Mouse (Mus musculus): ENCODE results near the gene Lcn5. TPM values are rescaled to one million over a fixed set of nuclear protein-coding genes. Genes with fewer than 3 reads are reported as not detected.
"Not testable (repeated sequence)": the region's sequence is repeated elsewhere in the genome, so short reads cannot be mapped to it uniquely, and the experiment has no call there.

Lcn5 gene
- polyA plus RNA-seq, 1 experiment from 2014 or later = not detected

GRCm38 (mm10) chr2:25696951-25697350 is 39.2 kb downstream of the Lcn5 start:
- no peaks in the 10 kb centered on the region for H3K9me3 ChIP-seq
- no peak overlapping the region for H3K4me3 ChIP-seq
- no peak for DNase-seq (ENCODE audit: extremely low spot score, low spot score)
- no peaks in the 10 kb centered on the region for H3K27me3 ChIP-seq (ENCODE audit: poor library complexity, severe bottlenecking)
- H3K27ac ChIP-seq = no peak overlapping the region
- H3K4me1 ChIP-seq = no peaks in the 10 kb centered on the region
- 73% methylated on average over 4 of the region's 4 CpGs for WGBS
- H3K36me3 ChIP-seq (replicated peaks) = no peaks in the 10 kb centered on the region

GRCm38 (mm10) chr2:25698696-25699095 is 40.9 kb downstream of the Lcn5 start:
- Histone ChIP-seq H3K27me3 (ENCODE audit: poor library complexity, severe bottlenecking) (no peaks in the 10 kb centered on the region), H3K4me3 (no peak overlapping the region), H3K27ac (no peak overlapping the region), H3K9me3 (no peaks in the 10 kb centered on the region), H3K4me1 (no peaks in the 10 kb centered on the region), H3K36me3 (replicated peaks) (no peaks in the 10 kb centered on the region)
- WGBS = 84% methylated on average over 2 of the region's 2 CpGs
- no peak for DNase-seq (ENCODE audit: extremely low spot score, low spot score)

- WGBS = 85% methylated on average over 3 of the region's 3 CpGs
- not testable (repeated sequence) for H3K27me3 ChIP-seq (ENCODE audit: poor library complexity, severe bottlenecking); H3K27ac ChIP-seq; DNase-seq (ENCODE audit: extremely low spot score, low spot score); H3K4me3 ChIP-seq; H3K36me3 ChIP-seq (replicated peaks); H3K4me1 ChIP-seq; H3K9me3 ChIP-seq
Observed at GRCm38 (mm10) chr2:25699743-25700142, 42.0 kb downstream of the Lcn5 start, which contains the start of gene Obp2a. TSS of gene Obp2a (plus strand) at chr2:25700043.

GRCm38 (mm10) chr2:25701001-25701400 is 43.2 kb downstream of the Lcn5 start:
- WGBS = 88% methylated on average over 5 of the region's 5 CpGs
- Histone ChIP-seq H3K4me3 (no peak overlapping the region), H3K4me1 (no peaks in the 10 kb centered on the region), H3K36me3 (replicated peaks) (no peaks in the 10 kb centered on the region), H3K27ac (no peak overlapping the region), H3K9me3 (no peaks in the 10 kb centered on the region), H3K27me3 (ENCODE audit: poor library complexity, severe bottlenecking) (no peaks in the 10 kb centered on the region)
- no peak for DNase-seq (ENCODE audit: extremely low spot score, low spot score)

GRCm38 (mm10) chr2:25703706-25704105 is 46.0 kb downstream of the Lcn5 start:
- peaks cover 4% of the 10 kb centered on the region for H3K36me3 ChIP-seq (replicated peaks)
- no peaks in the 10 kb centered on the region for H3K9me3 ChIP-seq
- peaks cover 26% of the 10 kb centered on the region for H3K4me1 ChIP-seq
- DNase-seq (ENCODE audit: extremely low spot score, low spot score) = no peak
- 84% methylated on average over 4 of the region's 4 CpGs for WGBS
- no peaks in the 10 kb centered on the region for H3K27me3 ChIP-seq (ENCODE audit: poor library complexity, severe bottlenecking)
- H3K4me3 ChIP-seq = no peak overlapping the region
- no peak overlapping the region for H3K27ac ChIP-seq

- H3K4me3 ChIP-seq = peak within 1 kb of the TSS; percentile 74
- H3K36me3 ChIP-seq (replicated peaks) = peaks cover 6% of the 10 kb centered on the region
- peak; percentile 81 for DNase-seq (ENCODE audit: extremely low spot score, low spot score)
- no peaks in the 10 kb centered on the region for H3K27me3 ChIP-seq (ENCODE audit: poor library complexity, severe bottlenecking)
- H3K4me1 ChIP-seq = peaks cover 38% of the 10 kb centered on the region
- H3K9me3 ChIP-seq = no peaks in the 10 kb centered on the region
- WGBS = under 1% methylated on average over 78 of the region's 78 CpGs
- H3K27ac ChIP-seq = peak within 1 kb of the TSS; percentile 88
Observed at GRCm38 (mm10) chr2:25706643-25707481, 49.1 kb downstream of the Lcn5 start, which contains the start of gene Bmyc. TSS of gene Bmyc (plus strand) at chr2:25706739.

GRCm38 (mm10) chr2:25708121-25708520 is 50.4 kb downstream of the Lcn5 start:
- Histone ChIP-seq H3K4me3 (peak overlapping the region; percentile 74; the same call in 1 of the 2 replicates), H3K27ac (no peak overlapping the region), H3K4me1 (peaks cover 42% of the 10 kb centered on the region), H3K27me3 (ENCODE audit: poor library complexity, severe bottlenecking) (no peaks in the 10 kb centered on the region), H3K36me3 (replicated peaks) (peaks cover 6% of the 10 kb centered on the region), H3K9me3 (no peaks in the 10 kb centered on the region)
- DNase-seq (ENCODE audit: extremely low spot score, low spot score) = no peak
- 82% methylated on average over 2 of the region's 2 CpGs for WGBS

- not testable (repeated sequence) for H3K9me3 ChIP-seq; H3K4me3 ChIP-seq; H3K27me3 ChIP-seq (ENCODE audit: poor library complexity, severe bottlenecking); H3K27ac ChIP-seq; H3K36me3 ChIP-seq (replicated peaks); DNase-seq (ENCODE audit: extremely low spot score, low spot score)
- peaks cover 42% of the 10 kb centered on the region for H3K4me1 ChIP-seq
- WGBS = 89% methylated on average over 1 of the region's 1 CpGs
Observed at GRCm38 (mm10) chr2:25709056-25709455, 51.3 kb downstream of the Lcn5 start.

GRCm38 (mm10) chr2:25709791-25710190 is 52.0 kb downstream of the Lcn5 start:
- not testable (repeated sequence) for H3K27ac ChIP-seq; H3K27me3 ChIP-seq (ENCODE audit: poor library complexity, severe bottlenecking); H3K4me3 ChIP-seq; DNase-seq (ENCODE audit: extremely low spot score, low spot score); H3K9me3 ChIP-seq; H3K36me3 ChIP-seq (replicated peaks)
- 73% methylated on average over 2 of the region's 2 CpGs for WGBS
- H3K4me1 ChIP-seq = peaks cover 42% of the 10 kb centered on the region

Other genes with a start within 250 kb of the Lcn5 start
- gene Fut7, start 234.7 kb upstream of the Lcn5 start, polyA plus RNA-seq (2016; fragmentation: Nextera tagmentation; extraction: Ambion mirVana) = not detected in 2 replicates
- 8.8 and 9.0 TPM in 2 replicates for gene Abca2, start 229.2 kb upstream of the Lcn5 start, polyA plus RNA-seq (2016; fragmentation: Nextera tagmentation; extraction: Ambion mirVana)
- 0.57 TPM in 2 replicates for gene Clic3, start 201.1 kb upstream of the Lcn5 start, polyA plus RNA-seq (2016; fragmentation: Nextera tagmentation; extraction: Ambion mirVana)
- 12.4 and 15.5 TPM in 2 replicates for gene Paxx, start 196.9 kb upstream of the Lcn5 start, polyA plus RNA-seq (2016; fragmentation: Nextera tagmentation; extraction: Ambion mirVana)
- 0.31 TPM in 1 of 2 replicates, not detected in the other for gene Ptgds, start 187.9 kb upstream of the Lcn5 start, polyA plus RNA-seq (2016; fragmentation: Nextera tagmentation; extraction: Ambion mirVana)
- not detected in 2 replicates for gene Lcn12, start 164.0 kb upstream of the Lcn5 start, polyA plus RNA-seq (2016; fragmentation: Nextera tagmentation; extraction: Ambion mirVana)
- gene Fbxw5, start 157.2 kb upstream of the Lcn5 start, polyA plus RNA-seq (2016; fragmentation: Nextera tagmentation; extraction: Ambion mirVana) = 90.7 and 93.9 TPM in 2 replicates
- gene C8g, start 156.2 kb upstream of the Lcn5 start, polyA plus RNA-seq (2016; fragmentation: Nextera tagmentation; extraction: Ambion mirVana) = 6.3 and 7.2 TPM in 2 replicates
- gene Traf2, start 111.0 kb upstream of the Lcn5 start, polyA plus RNA-seq (2016; fragmentation: Nextera tagmentation; extraction: Ambion mirVana) = 40.2 and 42.6 TPM in 2 replicates
- 337 and 341 TPM in 2 replicates for gene Edf1, start 100.1 kb upstream of the Lcn5 start, polyA plus RNA-seq (2016; fragmentation: Nextera tagmentation; extraction: Ambion mirVana)
- gene Mamdc4, start 83.1 kb upstream of the Lcn5 start, polyA plus RNA-seq (2016; fragmentation: Nextera tagmentation; extraction: Ambion mirVana) = 5.0 and 7.0 TPM in 2 replicates
- 162 and 165 TPM in 2 replicates for gene Phpt1, start 82.7 kb upstream of the Lcn5 start, polyA plus RNA-seq (2016; fragmentation: Nextera tagmentation; extraction: Ambion mirVana)
- 0.02 TPM in 1 of 2 replicates, not detected in the other for gene Ajm1, start 76.2 kb upstream of the Lcn5 start, polyA plus RNA-seq (2016; fragmentation: Nextera tagmentation; extraction: Ambion mirVana)
- gene Rabl6, start 49.4 kb upstream of the Lcn5 start, polyA plus RNA-seq (2016; fragmentation: Nextera tagmentation; extraction: Ambion mirVana) = 78.3 and 80.8 TPM in 2 replicates
- 0.09 TPM in 2 replicates for gene Ccdc183, start 40.3 kb upstream of the Lcn5 start, polyA plus RNA-seq (2016; fragmentation: Nextera tagmentation; extraction: Ambion mirVana)
- 16.4 and 17.9 TPM in 2 replicates for gene Tmem141, start 35.9 kb upstream of the Lcn5 start, polyA plus RNA-seq (2016; fragmentation: Nextera tagmentation; extraction: Ambion mirVana)
- gene Fcna, start 29.9 kb upstream of the Lcn5 start, polyA plus RNA-seq (2016; fragmentation: Nextera tagmentation; extraction: Ambion mirVana) = 0.30 and 0.37 TPM in 2 replicates
- not detected in 2 replicates for gene Lcn8, start 4.8 kb upstream of the Lcn5 start, polyA plus RNA-seq (2016; fragmentation: Nextera tagmentation; extraction: Ambion mirVana)
- gene Lcn6, start 18.8 kb downstream of the Lcn5 start, polyA plus RNA-seq (2016; fragmentation: Nextera tagmentation; extraction: Ambion mirVana) = not detected in 2 replicates
- gene Lcn10, start 24.8 kb downstream of the Lcn5 start, polyA plus RNA-seq (2016; fragmentation: Nextera tagmentation; extraction: Ambion mirVana) = not detected in 2 replicates
- gene Obp2a, start 42.1 kb downstream of the Lcn5 start, polyA plus RNA-seq (2016; fragmentation: Nextera tagmentation; extraction: Ambion mirVana) = not detected in 2 replicates
- 75.6 and 76.1 TPM in 2 replicates for gene Bmyc, start 48.8 kb downstream of the Lcn5 start, polyA plus RNA-seq (2016; fragmentation: Nextera tagmentation; extraction: Ambion mirVana)
- not detected in 2 replicates for gene Obp2b, start 79.1 kb downstream of the Lcn5 start, polyA plus RNA-seq (2016; fragmentation: Nextera tagmentation; extraction: Ambion mirVana)
- not detected in 2 replicates for gene Lcn3, start 107.6 kb downstream of the Lcn5 start, polyA plus RNA-seq (2016; fragmentation: Nextera tagmentation; extraction: Ambion mirVana)
- gene Lcn11, start 119.1 kb downstream of the Lcn5 start, polyA plus RNA-seq (2016; fragmentation: Nextera tagmentation; extraction: Ambion mirVana) = not detected in 2 replicates
- not detected in 2 replicates for gene Gm13539, start 124.3 kb downstream of the Lcn5 start, polyA plus RNA-seq (2016; fragmentation: Nextera tagmentation; extraction: Ambion mirVana)
- not detected in 2 replicates for gene Glt6d1, start 157.9 kb downstream of the Lcn5 start, polyA plus RNA-seq (2016; fragmentation: Nextera tagmentation; extraction: Ambion mirVana)
- not detected in 2 replicates for gene Lcn9, start 165.2 kb downstream of the Lcn5 start, polyA plus RNA-seq (2016; fragmentation: Nextera tagmentation; extraction: Ambion mirVana)
- not detected in 2 replicates for gene Sohlh1, start 189.3 kb downstream of the Lcn5 start, polyA plus RNA-seq (2016; fragmentation: Nextera tagmentation; extraction: Ambion mirVana)
- 0.40 and 1.4 TPM in 2 replicates for gene Kcnt1, start 205.8 kb downstream of the Lcn5 start, polyA plus RNA-seq (2016; fragmentation: Nextera tagmentation; extraction: Ambion mirVana)

Data from forebrain, embryonic 10.5 days (tissue).